Mouse (Mus musculus): ENCODE data around the gene Cd164l2.

The Cd164l2 gene

GRCm38 (mm10) chr4:133186856-133187255 is 25.1 kb upstream of the Cd164l2 start:
- in situ Hi-C loops (cut with MboI; ENCODE audit: unreplicated experiment in 2 of 2): no loop called here

- in situ Hi-C loops (cut with MboI; ENCODE audit: unreplicated experiment in 2 of 2): no loop called here
These were observed 22.5 kb upstream of the Cd164l2 start for GRCm38 (mm10) chr4:133189396-133189795.

- in situ Hi-C loops (cut with MboI; ENCODE audit: unreplicated experiment in 2 of 2): loop anchor here in 1 of 2 experiments (10.0 kb wide), 2 partner anchors 180 to 250 kb away; partner anchors contain the start of gene Ahdc1
These were observed 17.4 kb upstream of the Cd164l2 start for GRCm38 (mm10) chr4:133194482-133194881.

GRCm38 (mm10) chr4:133195014-133195413 is 16.9 kb upstream of the Cd164l2 start:
- in situ Hi-C loops (cut with MboI; ENCODE audit: unreplicated experiment in 2 of 2): loop anchor here in 1 of 2 experiments (10.0 kb wide), 2 partner anchors 180 to 250 kb away; partner anchors contain the start of gene Ahdc1

- in situ Hi-C loops (cut with MboI; ENCODE audit: unreplicated experiment in 2 of 2): loop anchor here in 1 of 2 experiments (10.0 kb wide), 2 partner anchors 181 to 251 kb away; partner anchors contain the start of gene Ahdc1
These were observed 15.8 kb upstream of the Cd164l2 start for GRCm38 (mm10) chr4:133196136-133196535.

- in situ Hi-C loops (cut with MboI; ENCODE audit: unreplicated experiment in 2 of 2): loop anchor here in 1 of 2 experiments (10.0 kb wide), 2 partner anchors 182 to 252 kb away; partner anchors contain the start of gene Ahdc1
These were observed 15.1 kb upstream of the Cd164l2 start for GRCm38 (mm10) chr4:133196852-133197251.

GRCm38 (mm10) chr4:133197355-133197754 is 14.6 kb upstream of the Cd164l2 start:
- in situ Hi-C loops (cut with MboI; ENCODE audit: unreplicated experiment in 2 of 2): loop anchor here in 1 of 2 experiments (10.0 kb wide), 2 partner anchors 183 to 253 kb away; partner anchors contain the start of gene Ahdc1

GRCm38 (mm10) chr4:133197801-133198286 is 14.1 kb upstream of the Cd164l2 start:
- in situ Hi-C loops (cut with MboI; ENCODE audit: unreplicated experiment in 2 of 2): loop anchor here in 1 of 2 experiments (10.0 kb wide), 2 partner anchors 183 to 253 kb away; partner anchors contain the start of gene Ahdc1

GRCm38 (mm10) chr4:133198337-133199180 is 13.4 kb upstream of the Cd164l2 start:
- in situ Hi-C loops (cut with MboI; ENCODE audit: unreplicated experiment in 2 of 2): loop anchor here in 1 of 2 experiments (10.0 kb wide), 2 partner anchors 184 to 254 kb away; partner anchors contain the start of gene Ahdc1

- in situ Hi-C loops (cut with MboI; ENCODE audit: unreplicated experiment in 2 of 2): loop anchor here in 1 of 2 experiments (10.0 kb wide), 2 partner anchors 185 to 255 kb away; partner anchors contain the start of gene Ahdc1
These were observed 12.2 kb upstream of the Cd164l2 start for GRCm38 (mm10) chr4:133199743-133200142.

GRCm38 (mm10) chr4:133200343-133200742 is 11.6 kb upstream of the Cd164l2 start:
- in situ Hi-C loops (cut with MboI; ENCODE audit: unreplicated experiment in 2 of 2): no loop called here

GRCm38 (mm10) chr4:133201006-133201771 is 10.7 kb upstream of the Cd164l2 start:
- in situ Hi-C loops (cut with MboI; ENCODE audit: unreplicated experiment in 2 of 2): no loop called here

- in situ Hi-C loops (cut with MboI; ENCODE audit: unreplicated experiment in 2 of 2): no loop called here
These were observed 9.7 kb upstream of the Cd164l2 start for GRCm38 (mm10) chr4:133202254-133202653.

GRCm38 (mm10) chr4:133203591-133203990 is 8.3 kb upstream of the Cd164l2 start:
- in situ Hi-C loops (cut with MboI; ENCODE audit: unreplicated experiment in 2 of 2): no loop called here

- in situ Hi-C loops (cut with MboI; ENCODE audit: unreplicated experiment in 2 of 2): no loop called here
These were observed 7.6 kb upstream of the Cd164l2 start for GRCm38 (mm10) chr4:133204379-133204778.

- in situ Hi-C loops (cut with MboI; ENCODE audit: unreplicated experiment in 2 of 2): no loop called here
These were observed 2.6 kb upstream of the Cd164l2 start for GRCm38 (mm10) chr4:133209366-133209765.

GRCm38 (mm10) chr4:133210023-133210787 is 1.7 kb upstream of the Cd164l2 start:
- in situ Hi-C loops (cut with MboI; ENCODE audit: unreplicated experiment in 2 of 2): loop anchor here (5.0 to 10.0 kb wide), 3 partner anchors 37 to 275 kb away; no protein-coding TSS in a partner anchor

GRCm38 (mm10) chr4:133210788-133211390 is 1.0 kb upstream of the Cd164l2 start:
- in situ Hi-C loops (cut with MboI; ENCODE audit: unreplicated experiment in 2 of 2): loop anchor here (5.0 to 10.0 kb wide), 3 partner anchors 36 to 276 kb away; no protein-coding TSS in a partner anchor

Data from v-Abl transformed pro-B cells (cell line).